Mouse (Mus musculus): ENCODE data around the gene Pde10a. TPM values are rescaled to one million over a fixed set of nuclear protein-coding genes. Genes with fewer than 3 reads are reported as not detected.

Gene Pde10a
- total and polyA plus RNA-seq, 3 experiments = 0.04 to 0.41 (median 0.21) TPM

DNA sequence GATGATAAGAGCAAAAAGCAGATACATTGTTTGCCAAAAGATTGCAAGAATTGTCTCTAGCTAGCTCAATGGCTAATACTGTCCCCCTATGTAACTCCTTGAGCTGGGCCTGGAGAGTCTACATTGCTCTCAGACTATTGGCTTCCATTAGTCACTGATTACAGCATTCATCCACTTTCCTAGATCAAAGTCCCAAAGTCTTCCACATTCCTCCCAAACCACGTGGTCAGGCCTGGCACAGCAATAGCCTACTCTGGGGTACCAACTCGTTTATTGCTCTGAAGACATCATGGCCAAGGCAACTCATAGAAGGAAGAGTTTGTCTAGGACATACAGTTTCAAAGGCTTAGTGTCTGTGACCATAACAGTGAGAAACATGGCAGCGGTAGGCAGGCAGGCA is 173.6 kb downstream of the Pde10a start:
- Histone ChIP-seq H3K27ac (ENCODE audit: insufficient read depth, low read depth) (no peak overlapping the region), H3K36me3 (replicated peaks in 1 of 2; ENCODE audit: control insufficient read depth in 1 of 2, insufficient read depth in 1 of 2, low read length in 1 of 2) (no peaks in the 10 kb centered on the region), H3K4me2 (ENCODE audit: insufficient read depth, low read depth, poor library complexity, severe bottlenecking) (no peak overlapping the region), H3K79me2 (replicated peaks; ENCODE audit: control insufficient read depth, extremely low read depth, insufficient read depth, poor library complexity, severe bottlenecking) (no peaks in the 10 kb centered on the region), H3K9me3 (replicated peaks; ENCODE audit: low read length) (peaks cover 9% of the 10 kb centered on the region), H3K4me3 (replicated peaks in 1 of 3; ENCODE audit: low read depth in 2 of 3, low read length in 2 of 3, poor library complexity in 1 of 3) (no peak overlapping the region), H3K9ac (ENCODE audit: insufficient read depth, low read depth) (no peak overlapping the region), H3K27me3 (replicated peaks) (no peaks in the 10 kb centered on the region), H3K4me1 (ENCODE audit: control insufficient read depth in 1 of 2, insufficient read depth in 2 of 2) (peaks cover 5 to 28% of the 10 kb centered on the region in 2 experiments)
- DNase-seq (ENCODE audit: extremely low read depth) = no peak
- dilution Hi-C loops (cut with MboI; ENCODE audit: extremely low pct_ligation_motif_present, extremely low pct_unique_long_range_greater_than_20kb, low sequenced_read_pairs) = no loop called here
- TF ChIP-seq CTCF (conservative IDR thresholded peaks at IDR 0.05 in 1 of 2, IDR thresholded peaks at IDR 0.05 in 1 of 2; ENCODE audit: low read depth in 2 of 2, low read length in 2 of 2) (no peak), UBTF (IDR thresholded peaks at IDR 0.05; ENCODE audit: low read depth, low read length) (no peak), SMC3 (IDR thresholded peaks at IDR 0.05; ENCODE audit: low read depth, low read length) (no peak), POLR2A (IDR thresholded peaks at IDR 0.05; ENCODE audit: low read depth, low read length) (no peak), EP300 (IDR thresholded peaks at IDR 0.05; ENCODE audit: low read length) (no peak), KAT2A (IDR thresholded peaks at IDR 0.05; ENCODE audit: insufficient replicate concordance, low read length) (no peak), TBP (conservative IDR thresholded peaks at IDR 0.05; ENCODE audit: low read depth, low read length) (no peak), MAZ (IDR thresholded peaks at IDR 0.05; ENCODE audit: low read depth, low read length) (no peak), CHD1 (IDR thresholded peaks at IDR 0.05; ENCODE audit: low read depth, low read length) (no peak)
- in situ Hi-C loops (cut with MboI; ENCODE audit: low pct_ligation_motif_present, low pct_unique_long_range_greater_than_20kb, low sequenced_read_pairs) = no loop called here

DNA sequence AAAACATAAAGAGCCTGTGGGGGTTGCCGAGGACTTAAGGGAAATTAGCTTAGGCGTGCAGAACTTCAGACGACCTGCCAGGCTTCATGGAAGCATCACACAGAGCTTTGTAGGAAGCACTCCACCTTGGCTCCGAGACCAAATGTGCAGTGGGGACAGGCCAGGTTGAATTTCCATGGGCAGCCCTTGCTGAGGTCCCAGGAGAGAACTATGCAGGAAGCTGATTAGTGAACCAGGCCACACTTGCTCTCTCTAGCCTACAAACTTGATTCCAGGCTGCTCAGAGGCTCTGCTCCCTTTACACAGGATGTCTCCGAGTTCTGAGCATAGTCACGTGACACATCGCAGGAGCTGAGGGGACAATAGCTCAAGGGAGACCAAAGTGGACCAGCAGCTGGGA is 175.9 kb downstream of the Pde10a start:
- Histone ChIP-seq H3K27me3 (replicated peaks) (no peaks in the 10 kb centered on the region), H3K4me3 (replicated peaks in 1 of 3; ENCODE audit: low read depth in 2 of 3, low read length in 2 of 3, poor library complexity in 1 of 3) (no peak overlapping the region), H3K4me2 (ENCODE audit: insufficient read depth, low read depth, poor library complexity, severe bottlenecking) (peak overlapping the region; percentile 22; the same call in 1 of the 2 replicates), H3K4me1 (ENCODE audit: control insufficient read depth in 1 of 2, insufficient read depth in 2 of 2) (peaks cover 5 to 28% of the 10 kb centered on the region in 2 experiments), H3K9me3 (replicated peaks; ENCODE audit: low read length) (peaks cover 9% of the 10 kb centered on the region), H3K79me2 (replicated peaks; ENCODE audit: control insufficient read depth, extremely low read depth, insufficient read depth, poor library complexity, severe bottlenecking) (no peaks in the 10 kb centered on the region), H3K27ac (ENCODE audit: insufficient read depth, low read depth) (no peak overlapping the region), H3K36me3 (replicated peaks in 1 of 2; ENCODE audit: control insufficient read depth in 1 of 2, insufficient read depth in 1 of 2, low read length in 1 of 2) (no peaks in the 10 kb centered on the region), H3K9ac (ENCODE audit: insufficient read depth, low read depth) (no peak overlapping the region)
- TF ChIP-seq UBTF (IDR thresholded peaks at IDR 0.05; ENCODE audit: low read depth, low read length) (no peak), USF2 (conservative IDR thresholded peaks at IDR 0.05; ENCODE audit: low read depth, low read length) (peak; percentile 34), CHD1 (IDR thresholded peaks at IDR 0.05; ENCODE audit: low read depth, low read length) (no peak), ELF1 (IDR thresholded peaks at IDR 0.05; ENCODE audit: low read depth, low read length) (no peak), USF1 (IDR thresholded peaks at IDR 0.05; ENCODE audit: low read depth, low read length) (peak; percentile 50), E2F4 (IDR thresholded peaks at IDR 0.05; ENCODE audit: insufficient replicate concordance, low read depth, low read length) (no peak), MAFK (IDR thresholded peaks at IDR 0.05; ENCODE audit: insufficient replicate concordance, low read length) (no peak), KAT2A (IDR thresholded peaks at IDR 0.05; ENCODE audit: insufficient replicate concordance, low read length) (no peak), ZNF384 (IDR thresholded peaks at IDR 0.05; ENCODE audit: low read depth, low read length) (no peak)
- in situ Hi-C loops (cut with MboI; ENCODE audit: low pct_ligation_motif_present, low pct_unique_long_range_greater_than_20kb, low sequenced_read_pairs) (no loop called here), dilution Hi-C loops (cut with MboI; ENCODE audit: extremely low pct_ligation_motif_present, extremely low pct_unique_long_range_greater_than_20kb, low sequenced_read_pairs) (no loop called here)
- DNase-seq (ENCODE audit: extremely low read depth) = peak; percentile 46

All from CH12.LX (cell line).